ENCODE assay signal across 24 mouse cellular contexts in genomic region chr4:133911983-133912382, GRCm38 (mm10). TPM values are rescaled to one million over a fixed set of nuclear protein-coding genes. Genes with fewer than 3 reads are reported as not detected.
DNase-seq lines count a peak whose midpoint lies in the region; ATAC-seq and TF ChIP-seq lines count a peak whose summit lies in the region.
"Had no signal": no experiment of that assay in that cellular context is flagged by ENCODE, and none has a peak within 500 bp of the region (broad histone marks: within the 10 kb centered on the region; RNA-seq: fewer than 3 reads in every experiment).

No protein-coding gene starts in this region.

- H3K4me2 ChIP-seq in hindbrain, postnatal 0 days (ENCODE audit: low read depth, low read length) = no peak overlapping the region
- H3K4me2 ChIP-seq in hindbrain, embryonic 11.5 days (replicated peaks; ENCODE audit: low read depth, low read length) = no peak overlapping the region
- no peak overlapping the region for H3K4me2 ChIP-seq in lung, postnatal 0 days (replicated peaks; ENCODE audit: low read depth, low read length)
- no peak overlapping the region for H3K4me2 ChIP-seq in neural tube, embryonic 14.5 days (ENCODE audit: low read depth, low read length)

- no peak overlapping the region for H3K9ac ChIP-seq in hindbrain, postnatal 0 days (replicated peaks; ENCODE audit: low read length)
- no peak overlapping the region for H3K9ac ChIP-seq in hindbrain, embryonic 11.5 days (ENCODE audit: low read depth, low read length)
- no peak overlapping the region for H3K9ac ChIP-seq in lung, postnatal 0 days (replicated peaks; ENCODE audit: low read depth)
- H3K9ac ChIP-seq in neural tube, embryonic 14.5 days (replicated peaks; ENCODE audit: low read depth, low read length) = no peak overlapping the region

- no peak for ATAC-seq in hindbrain, postnatal 0 days
- no peak for ATAC-seq in hindbrain, embryonic 11.5 days (ENCODE audit: low FRiP score)
- ATAC-seq in lung, postnatal 0 days = no peak
- ATAC-seq in neural tube, embryonic 14.5 days (ENCODE audit: low read depth) = no peak
- ATAC-seq: activated CD4-positive, CD25-positive, alpha-beta regulatory T cell, adult 4 months; CD4-positive, CD25-positive, alpha-beta regulatory T cell, adult 4 months; forebrain, embryonic 13.5 days; forebrain, embryonic 15.5 days; Patski had no signal

- peaks cover 11% of the 10 kb centered on the region; the same call in 1 of the 2 replicates for H3K4me1 ChIP-seq in hindbrain, postnatal 0 days (ENCODE audit: insufficient read depth, low read length)
- H3K4me1 ChIP-seq in hindbrain, embryonic 11.5 days (replicated peaks; ENCODE audit: control insufficient read depth, insufficient read depth, low read length) = no peaks in the 10 kb centered on the region
- H3K4me1 ChIP-seq in lung, postnatal 0 days (ENCODE audit: insufficient read depth, low read depth, low read length) = 0 out of 2 replicates have a peak, but pooled peaks cover 5% of the 10 kb centered on the region
- H3K4me1 ChIP-seq in neural tube, embryonic 14.5 days (ENCODE audit: control insufficient read depth, insufficient read depth, low read length) = no peaks in the 10 kb centered on the region

- 77% methylated on average over 4 of the region's 4 CpGs for WGBS in hindbrain, postnatal 0 days
- WGBS in hindbrain, embryonic 11.5 days = 77% methylated on average over 4 of the region's 4 CpGs
- 66% methylated on average over 4 of the region's 4 CpGs for WGBS in lung, postnatal 0 days
- WGBS in neural tube, embryonic 14.5 days = 87% methylated on average over 4 of the region's 4 CpGs

- TF ChIP-seq EP300 in lung, postnatal 0 days (IDR thresholded peaks at IDR 0.05) = peak; percentile 99

- 0 out of 2 replicates have a peak overlapping the region, but pooled peaks have one; percentile 92 for H3K27ac ChIP-seq in hindbrain, postnatal 0 days
- H3K27ac ChIP-seq in hindbrain, embryonic 11.5 days (ENCODE audit: low read depth, low read length) = no peak overlapping the region
- no peak overlapping the region for H3K27ac ChIP-seq in lung, postnatal 0 days (ENCODE audit: low read length)
- H3K27ac ChIP-seq in neural tube, embryonic 14.5 days (ENCODE audit: low read depth, low read length) = peak overlapping the region; percentile 22; the same call in 1 of the 2 replicates

- no peak for TF ChIP-seq CTCF in hindbrain, postnatal 0 days (IDR thresholded peaks at IDR 0.05; ENCODE audit: low read depth)
- no peak for TF ChIP-seq CTCF in lung, postnatal 0 days (IDR thresholded peaks at IDR 0.05)

- DNase-seq in hindbrain, postnatal 0 days (ENCODE audit: low spot score) = no peak
- no peak for DNase-seq in hindbrain, embryonic 11.5 days (ENCODE audit: low spot score)
- peak; percentile 13 for DNase-seq in lung, postnatal 0 days (ENCODE audit: low spot score)
- DNase-seq in lung, postnatal 25 days (ENCODE audit: low spot score) = no peak
- DNase-seq in neural tube, embryonic 10.5 days (ENCODE audit: extremely low spot score, low spot score) = no peak
- DNase-seq: adrenal gland, adult 8-10 months; adrenal gland, postnatal 14 days; adrenal gland, postnatal 36 days; B cell, adult 2 months; cerebellum, adult 11-12 months; cerebellum, adult 2 months; cerebellum, adult 9-10 months; cerebellum, postnatal 10 days; cerebellum, postnatal 25 days had no signal

- H3K27me3 ChIP-seq in hindbrain, postnatal 0 days (ENCODE audit: insufficient read depth, low read length) = no peaks in the 10 kb centered on the region
- H3K27me3 ChIP-seq in hindbrain, embryonic 11.5 days (ENCODE audit: control insufficient read depth, insufficient read depth, low read length) = no peaks in the 10 kb centered on the region
- H3K27me3 ChIP-seq in lung, postnatal 0 days (replicated peaks; ENCODE audit: insufficient read depth, low read length) = no peaks in the 10 kb centered on the region
- no peaks in the 10 kb centered on the region for H3K27me3 ChIP-seq in neural tube, embryonic 14.5 days (ENCODE audit: control insufficient read depth, insufficient read depth, low read length)
- H3K27me3 ChIP-seq: CH12.LX; embryonic facial prominence, embryonic 12.5 days; forebrain, embryonic 13.5 days; forebrain, embryonic 15.5 days; Patski had no signal

- no peaks in the 10 kb centered on the region for H3K36me3 ChIP-seq in hindbrain, postnatal 0 days (ENCODE audit: insufficient read depth, low read length)
- H3K36me3 ChIP-seq in hindbrain, embryonic 11.5 days (ENCODE audit: control insufficient read depth, insufficient read depth, low read length) = no peaks in the 10 kb centered on the region
- no peaks in the 10 kb centered on the region for H3K36me3 ChIP-seq in lung, postnatal 0 days (ENCODE audit: insufficient read depth, low read length)
- no peaks in the 10 kb centered on the region for H3K36me3 ChIP-seq in neural tube, embryonic 14.5 days (ENCODE audit: control insufficient read depth, insufficient read depth, low read length)
- H3K36me3 ChIP-seq: embryonic facial prominence, embryonic 10.5 days; embryonic facial prominence, embryonic 12.5 days; forebrain, embryonic 15.5 days; G1E had no signal

- no peak overlapping the region for H3K4me3 ChIP-seq in hindbrain, postnatal 0 days (ENCODE audit: low read length)
- H3K4me3 ChIP-seq in hindbrain, embryonic 11.5 days (ENCODE audit: low read depth, low read length) = no peak overlapping the region
- no peak overlapping the region for H3K4me3 ChIP-seq in lung, postnatal 0 days (ENCODE audit: low read depth, low read length)
- H3K4me3 ChIP-seq in neural tube, embryonic 14.5 days (ENCODE audit: low read depth, low read length) = no peak overlapping the region

- no peaks in the 10 kb centered on the region for H3K9me3 ChIP-seq in hindbrain, postnatal 0 days (ENCODE audit: low read length)
- H3K9me3 ChIP-seq in hindbrain, embryonic 11.5 days (ENCODE audit: control insufficient read depth, low read length) = no peaks in the 10 kb centered on the region
- H3K9me3 ChIP-seq in lung, postnatal 0 days (ENCODE audit: low read length) = no peaks in the 10 kb centered on the region
- H3K9me3 ChIP-seq in neural tube, embryonic 14.5 days (ENCODE audit: control insufficient read depth, low read length) = no peaks in the 10 kb centered on the region
- H3K9me3 ChIP-seq: embryonic facial prominence, embryonic 10.5 days; embryonic facial prominence, embryonic 12.5 days; forebrain, embryonic 13.5 days; forebrain, embryonic 15.5 days; G1E had no signal

RNA-seq across cellular contexts. Expression of gene Rps6ka1, which starts 24.4 kb away (rescaled TPM):
- 28.0 and 31.1 TPM in 2 replicates for total RNA-seq in hindbrain, postnatal 0 days (2014; rRNA removed)
- polyA plus RNA-seq in hindbrain, postnatal 0 days (2015; fragmentation: Nextera tagmentation; extraction: Ambion mirVana) = 20.4 and 22.6 TPM in 2 replicates
- polyA plus RNA-seq in hindbrain, embryonic 11.5 days (2014; fragmentation: Nextera tagmentation; extraction: Ambion mirVana) = 27.9 and 28.7 TPM in 2 replicates
- polyA plus RNA-seq in lung, postnatal 0 days (2015; fragmentation: Nextera tagmentation; extraction: Ambion mirVana) = 36.2 and 38.0 TPM in 2 replicates
- polyA plus RNA-seq in neural tube, embryonic 14.5 days (2014; fragmentation: Nextera tagmentation; extraction: Ambion mirVana) = 22.4 and 24.1 TPM in 2 replicates

RNA-seq across cellular contexts. Expression of gene Hmgn2, which starts 56.5 kb away (rescaled TPM):
- total RNA-seq in hindbrain, postnatal 0 days (2014; rRNA removed) = 195 and 225 TPM in 2 replicates
- 1,094 and 1,203 TPM in 2 replicates for polyA plus RNA-seq in hindbrain, postnatal 0 days (2015; fragmentation: Nextera tagmentation; extraction: Ambion mirVana)
- 3,330 and 3,354 TPM in 2 replicates for polyA plus RNA-seq in hindbrain, embryonic 11.5 days (2014; fragmentation: Nextera tagmentation; extraction: Ambion mirVana)
- polyA plus RNA-seq in lung, postnatal 0 days (2015; fragmentation: Nextera tagmentation; extraction: Ambion mirVana) = 456 and 496 TPM in 2 replicates
- polyA plus RNA-seq in neural tube, embryonic 14.5 days (2014; fragmentation: Nextera tagmentation; extraction: Ambion mirVana) = 1,100 and 1,186 TPM in 2 replicates

Comparison
In these comparisons a context has a peak if more than half of its experiments do, and no peak if none do; other contexts are left out.
1. H3K27ac ChIP-seq: peak in hindbrain, postnatal 0 days (single experiment) and neural tube, embryonic 14.5 days (single experiment); none in hindbrain, embryonic 11.5 days (single experiment) and lung, postnatal 0 days (single experiment).